Mouse (Mus musculus): ENCODE data around the gene Vmn1r210.
"Not testable (repeated sequence)": the region's sequence is repeated elsewhere in the genome, so short reads cannot be mapped to it uniquely, and the experiment has no call there.

Vmn1r210 gene

GRCm38 (mm10) chr13:22831248-22831647 lies at the start of gene Vmn1r210:
Vmn1r210 (minus strand) TSS chr13:22831348.
- DNase-seq (ENCODE audit: low spot score) = no peak

GRCm38 (mm10) chr13:22879257-22879656 lies 48.1 kb upstream of the Vmn1r210 start:
- DNase-seq (ENCODE audit: low spot score) = no peak

GRCm38 (mm10) chr13:22857461-22857860 lies 26.3 kb upstream of the Vmn1r210 start, which contains the start of gene Vmn1r211:
Vmn1r211 (minus strand) TSS chr13:22857561.
- no peak for DNase-seq (ENCODE audit: low spot score)

- no peak for DNase-seq (ENCODE audit: low spot score)
These were observed 23.6 kb upstream of the Vmn1r210 start for GRCm38 (mm10) chr13:22854760-22855159.

- no peak for DNase-seq (ENCODE audit: low spot score)
These were observed 15.7 kb upstream of the Vmn1r210 start for GRCm38 (mm10) chr13:22846798-22847197.

- not testable (repeated sequence) for DNase-seq (ENCODE audit: low spot score)
These were observed 13.2 kb upstream of the Vmn1r210 start for GRCm38 (mm10) chr13:22844304-22844703.

GRCm38 (mm10) chr13:22829395-22829794 lies 1.8 kb downstream of the Vmn1r210 start:
- not testable (repeated sequence) for DNase-seq (ENCODE audit: low spot score)

GRCm38 (mm10) chr13:22821601-22822000 lies 9.5 kb downstream of the Vmn1r210 start:
- DNase-seq (ENCODE audit: low spot score) = not testable (repeated sequence)

- not testable (repeated sequence) for DNase-seq (ENCODE audit: low spot score)
These were observed 21.6 kb downstream of the Vmn1r210 start, which contains the start of gene Vmn1r209 for GRCm38 (mm10) chr13:22809582-22809981. Vmn1r209 (minus strand) TSS chr13:22809682.

- DNase-seq (ENCODE audit: low spot score) = not testable (repeated sequence)
These were observed 43.1 kb downstream of the Vmn1r210 start for GRCm38 (mm10) chr13:22788096-22788495.

GRCm38 (mm10) chr13:22784159-22784558 lies 47.0 kb downstream of the Vmn1r210 start:
- DNase-seq (ENCODE audit: low spot score) = not testable (repeated sequence)

- not testable (repeated sequence) for DNase-seq (ENCODE audit: low spot score)
These were observed 53.8 kb downstream of the Vmn1r210 start, which contains the start of gene Vmn1r208 for GRCm38 (mm10) chr13:22777300-22777699. Vmn1r208 (minus strand) TSS chr13:22777400.

All from embryo, embryonic 10 days (tissue).